Mouse (Mus musculus) cerebellum, adult 2 months (tissue): ENCODE data around the gene Prps2.

Source experiments
- CTCF ChIP-seq: fragments of 200-500 bp; IDR thresholded peaks from 2 replicates; pipeline ENCODE4 v1.5.1; 2011; ENCODE audit warnings: low read depth, mild to moderate bottlenecking, control low read depth, low read length, moderate library complexity, borderline replicate concordance; ENCODE audit not compliant: insufficient read depth
- POLR2A ChIP-seq: fragments of 200-500 bp; IDR thresholded peaks from 2 replicates; pipeline ENCODE4 v1.6.1; 2011; ENCODE audit warnings: low read length, control low read depth, borderline replicate concordance; ENCODE audit not compliant: insufficient read depth

DNA sequence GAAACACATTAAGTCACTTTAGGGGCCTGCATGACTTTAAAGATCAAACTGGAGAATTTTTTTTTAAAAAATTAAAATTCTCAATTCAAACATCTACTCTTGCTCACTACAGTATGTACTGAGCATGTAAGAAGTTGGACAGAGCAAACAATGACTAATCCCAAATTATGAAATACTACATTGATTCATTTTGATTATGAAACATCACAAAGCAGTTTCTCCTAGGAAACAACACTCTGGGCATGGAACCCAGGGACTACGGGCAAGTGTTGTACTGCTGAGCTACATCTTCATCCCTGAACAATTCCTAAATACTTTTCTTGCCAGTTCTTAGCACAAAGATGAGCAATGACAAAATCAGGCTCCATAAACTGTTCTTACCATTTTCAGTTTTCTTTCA, 52.9 kb downstream of the Prps2 start:
- TF ChIP-seq POLR2A (no peak), CTCF (no peak)
